Mouse (Mus musculus) embryonic fibroblast, embryonic 13.5 days (primary cell): ENCODE results near the gene Hist1h1d. TPM values are rescaled to one million over a fixed set of nuclear protein-coding genes. Genes with fewer than 3 reads are reported as not detected.
"Not testable (repeated sequence)": the region's sequence is repeated elsewhere in the genome, so short reads cannot be mapped to it uniquely, and the experiment has no call there.

Experiments used
- H3K27ac ChIP-seq: 2 replicates; pipeline ENCODE4 v1.5.1; 2012; ENCODE audit warnings: low read length, control low read depth, inconsistent platforms; ENCODE audit not compliant: insufficient read depth
- H3K4me1 ChIP-seq: 2 replicates; pipeline ENCODE4 v1.6.1; 2011; ENCODE audit warnings: low read length; ENCODE audit not compliant: control insufficient read depth, insufficient read depth
- H3K4me3 ChIP-seq: 2 replicates; pipeline ENCODE4 v1.5.1; 2011; ENCODE audit warnings: mild to moderate bottlenecking, control low read depth, low read length; ENCODE audit not compliant: insufficient read depth
- CTCF ChIP-seq: IDR thresholded peaks from 2 replicates; pipeline ENCODE4 v1.5.1; 2011; ENCODE audit warnings: mild to moderate bottlenecking, control low read depth, low read length, moderate library complexity, borderline replicate concordance; ENCODE audit not compliant: insufficient read depth
- POLR2A ChIP-seq: IDR thresholded peaks from 2 replicates; pipeline ENCODE4 v1.6.1; 2011; ENCODE audit warnings: low read depth, mild to moderate bottlenecking, control low read depth, low read length, moderate library complexity
- polyA plus RNA-seq: library from polyadenylated mRNA; stranded (reverse); fragments of >200 nt; gene quantifications from 2 replicates; pipeline ENCODE4 v1.2.4, GENCODE M21; 2011; ENCODE audit warnings: low read depth; ENCODE audit not compliant: missing spikeins, insufficient read length

Gene Hist1h1d
- polyA plus RNA-seq, 1 experiment = 2.7 TPM

DNA sequence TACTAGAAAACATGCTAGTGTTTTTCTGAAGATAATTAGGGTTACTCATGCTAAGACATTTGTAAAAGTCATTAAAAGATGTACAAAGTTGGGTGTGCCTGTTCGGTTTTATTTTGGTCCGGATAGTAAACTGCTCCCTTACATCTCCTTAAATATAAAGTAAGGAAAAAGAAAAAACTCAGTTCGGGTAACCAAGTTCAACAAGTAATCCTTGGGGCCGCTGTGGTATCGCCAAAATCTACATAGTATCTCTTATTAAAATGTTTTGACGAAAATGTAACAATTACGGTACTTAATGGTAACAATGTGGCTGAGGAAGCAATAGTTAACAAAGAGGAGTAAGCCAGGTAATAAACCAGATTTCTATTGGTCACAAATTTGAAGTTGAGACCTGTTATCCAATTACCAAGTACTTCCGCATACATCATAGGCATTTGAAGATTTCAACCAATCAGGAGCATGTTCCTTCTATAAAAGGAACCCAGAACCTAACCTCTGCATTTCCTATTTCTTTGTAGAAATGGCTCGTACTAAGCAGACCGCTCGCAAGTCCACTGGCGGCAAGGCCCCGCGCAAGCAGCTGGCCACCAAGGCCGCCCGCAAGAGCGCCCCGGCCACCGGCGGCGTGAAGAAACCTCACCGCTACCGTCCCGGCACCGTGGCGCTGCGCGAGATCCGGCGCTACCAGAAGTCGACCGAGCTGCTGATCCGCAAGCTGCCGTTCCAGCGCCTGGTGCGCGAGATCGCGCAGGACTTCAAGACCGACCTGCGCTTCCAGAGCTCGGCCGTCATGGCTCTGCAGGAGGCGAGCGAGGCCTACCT lies 8.9 kb upstream of the Hist1h1d start, which contains the start of gene Hist1h3f:
TSS of gene Hist1h3f (plus strand) at position 88 of the 822 bp plus-strand sequence.
- H3K4me1 ChIP-seq = no peaks in the 10 kb centered on the region
- H3K4me3 ChIP-seq = peak within 1 kb of the TSS; percentile 54
- TF ChIP-seq CTCF (no peak), POLR2A (peak; percentile 96)
- H3K27ac ChIP-seq = peak within 1 kb of the TSS; percentile 79

GRCm38 (mm10) chr13:23544787-23545120 lies 8.3 kb upstream of the Hist1h1d start:
- Histone ChIP-seq H3K27ac (peak overlapping the region; percentile 73), H3K4me3 (peak overlapping the region; percentile 47)
- not testable (repeated sequence) for H3K4me1 ChIP-seq

GRCm38 (mm10) chr13:23546694-23547093 lies 6.4 kb upstream of the Hist1h1d start:
- Histone ChIP-seq H3K4me3 (no peak overlapping the region), H3K27ac (no peak overlapping the region), H3K4me1 (no peaks in the 10 kb centered on the region)
- TF ChIP-seq POLR2A (no peak), CTCF (no peak)

GRCm38 (mm10) chr13:23550761-23551145 lies 2.3 kb upstream of the Hist1h1d start:
- Histone ChIP-seq H3K27ac (peak overlapping the region; percentile 89), H3K4me3 (peak overlapping the region; percentile 44), H3K4me1 (no peaks in the 10 kb centered on the region; the same call in 1 of the 2 replicates)
- TF ChIP-seq CTCF (no peak), POLR2A (peak; percentile 86)

DNA sequence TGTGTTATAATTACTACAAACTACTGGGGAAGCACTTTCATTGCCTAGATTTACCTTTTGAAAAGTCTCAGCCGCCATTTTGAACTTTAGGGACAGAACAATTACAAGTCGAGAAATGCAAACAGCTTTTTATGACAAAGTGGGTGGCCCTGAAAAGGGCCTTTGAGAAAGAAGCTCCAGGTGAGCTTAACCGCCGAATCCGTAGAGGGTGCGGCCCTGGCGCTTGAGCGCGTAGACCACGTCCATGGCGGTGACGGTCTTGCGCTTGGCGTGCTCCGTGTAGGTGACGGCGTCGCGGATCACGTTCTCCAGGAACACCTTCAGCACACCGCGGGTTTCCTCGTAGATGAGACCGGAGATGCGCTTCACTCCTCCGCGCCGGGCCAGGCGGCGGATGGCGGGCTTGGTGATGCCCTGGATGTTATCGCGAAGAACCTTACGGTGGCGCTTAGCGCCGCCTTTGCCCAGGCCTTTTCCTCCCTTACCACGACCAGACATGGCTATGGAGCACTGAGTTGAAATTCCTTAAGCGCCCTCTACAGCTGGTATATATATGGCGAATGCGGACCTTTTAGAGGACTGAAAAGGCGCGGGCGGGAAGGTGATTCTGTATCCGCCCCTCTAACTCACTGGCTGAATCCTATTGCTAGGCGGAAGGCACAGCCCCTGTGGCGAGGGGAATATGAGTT lies 1.8 kb upstream of the Hist1h1d start, which contains the start of gene Hist1h4f:
TSS of gene Hist1h4f (minus strand) at position 503 of the 689 bp plus-strand sequence.
- H3K4me1 ChIP-seq = not testable (repeated sequence)
- peak; percentile 98 for TF ChIP-seq POLR2A
- Histone ChIP-seq H3K27ac (peak within 1 kb of the TSS; percentile 89), H3K4me3 (peak within 1 kb of the TSS; percentile 44)

DNA sequence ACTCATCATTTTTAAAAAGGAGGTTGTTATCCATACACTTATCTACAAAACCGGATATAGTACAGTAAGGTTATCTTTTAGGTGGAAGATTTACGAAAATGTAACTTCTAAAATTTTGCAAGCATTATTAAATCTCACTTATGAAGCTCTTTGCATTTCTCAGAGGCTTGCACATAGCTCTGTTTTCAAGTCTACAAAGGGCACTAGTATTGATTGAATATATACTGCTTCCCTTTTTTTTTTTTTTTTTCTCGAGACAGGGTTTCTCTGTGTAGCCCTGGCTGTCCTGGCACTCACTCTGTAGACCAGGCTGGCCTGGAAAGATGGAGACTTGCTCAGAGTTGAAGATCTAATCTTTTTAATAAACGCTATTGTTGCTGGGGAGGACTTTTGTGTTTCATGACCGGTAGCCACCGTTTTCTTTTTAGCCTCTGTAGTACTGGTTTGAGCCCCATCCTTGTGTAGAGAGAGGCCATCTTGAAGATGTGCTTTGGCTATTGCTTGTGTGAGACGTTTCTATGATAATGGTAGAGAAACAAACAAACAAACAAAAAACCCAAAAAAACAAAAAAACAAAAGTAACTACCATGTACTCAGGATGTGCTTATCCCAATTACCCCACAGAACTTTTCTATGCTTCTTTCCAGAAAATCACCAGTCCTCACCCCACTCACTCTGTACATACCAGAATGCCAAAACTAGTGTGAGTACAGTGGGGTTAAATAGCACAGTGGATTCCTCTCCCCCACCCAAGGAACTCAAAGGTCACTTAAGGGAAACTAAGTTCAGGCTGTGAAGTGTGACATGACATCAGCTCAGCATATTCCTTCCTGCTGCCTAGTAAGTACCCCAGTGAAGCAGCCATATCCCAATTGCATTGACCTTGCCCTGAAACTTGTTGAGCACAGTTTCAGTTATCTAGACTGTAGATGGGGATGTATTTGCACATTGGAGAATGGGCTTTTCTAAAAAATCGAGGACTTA lies 839 bp upstream of the Hist1h1d start:
- H3K27ac ChIP-seq = peak overlapping the region; percentile 45
- peaks cover 3% of the 10 kb centered on the region; the same call in 1 of the 2 replicates for H3K4me1 ChIP-seq
- no peak for TF ChIP-seq POLR2A
- no peak for TF ChIP-seq CTCF
- H3K4me3 ChIP-seq = no peak overlapping the region

GRCm38 (mm10) chr13:23554393-23554792 lies 1.3 kb downstream of the Hist1h1d start:
- Histone ChIP-seq H3K27ac (peak overlapping the region; percentile 86), H3K4me1 (peaks cover 3% of the 10 kb centered on the region; the same call in 1 of the 2 replicates), H3K4me3 (no peak overlapping the region)
- TF ChIP-seq POLR2A = no peak
- TF ChIP-seq CTCF = no peak

- Histone ChIP-seq H3K4me3 (peak overlapping the region; percentile 58), H3K27ac (peak overlapping the region; percentile 97), H3K4me1 (peaks cover 3% of the 10 kb centered on the region; the same call in 1 of the 2 replicates)
- no peak for TF ChIP-seq CTCF
- TF ChIP-seq POLR2A = peak; percentile 99
Observed at GRCm38 (mm10) chr13:23554925-23555838, 2.1 kb downstream of the Hist1h1d start.
